Mouse (Mus musculus) spleen, adult 2 months (tissue): ENCODE measurements around the gene Atp8b2.

Experiments used
- CTCF ChIP-seq: fragments of 200-500 bp; IDR thresholded peaks from 2 replicates; pipeline ENCODE4 v1.5.1; 2011; ENCODE audit warnings: mild to moderate bottlenecking, inconsistent platforms; ENCODE audit not compliant: insufficient read depth, insufficient read length, insufficient replicate concordance; ENCODE audit errors: extremely low read depth
- POLR2A ChIP-seq: fragments of 200-500 bp; IDR thresholded peaks from 2 replicates; pipeline ENCODE4 v1.6.1; 2011; ENCODE audit warnings: low read depth, low read length, inconsistent platforms

- no peak for TF ChIP-seq CTCF
- TF ChIP-seq POLR2A: peak; percentile 45; the same call in 1 of the 2 replicates
Measured at GRCm38 (mm10) chr3:89998612-89999054, 35.3 kb upstream of the Atp8b2 start, which contains the start of gene Hax1.
